Mouse (Mus musculus) CD4-positive naive resting alpha-beta T cell, adult 76 days (primary cell): ENCODE results near the gene Emc1. TPM values are rescaled to one million over a fixed set of nuclear protein-coding genes. Genes with fewer than 3 reads are reported as not detected.

Experiments used
- total RNA-seq: library from RNA; stranded (reverse); gene quantifications from one replicate; pipeline ENCODE4 v1.2.4, GENCODE M21; 2023

Emc1 gene
- total RNA-seq = 37.9 TPM

DNA sequence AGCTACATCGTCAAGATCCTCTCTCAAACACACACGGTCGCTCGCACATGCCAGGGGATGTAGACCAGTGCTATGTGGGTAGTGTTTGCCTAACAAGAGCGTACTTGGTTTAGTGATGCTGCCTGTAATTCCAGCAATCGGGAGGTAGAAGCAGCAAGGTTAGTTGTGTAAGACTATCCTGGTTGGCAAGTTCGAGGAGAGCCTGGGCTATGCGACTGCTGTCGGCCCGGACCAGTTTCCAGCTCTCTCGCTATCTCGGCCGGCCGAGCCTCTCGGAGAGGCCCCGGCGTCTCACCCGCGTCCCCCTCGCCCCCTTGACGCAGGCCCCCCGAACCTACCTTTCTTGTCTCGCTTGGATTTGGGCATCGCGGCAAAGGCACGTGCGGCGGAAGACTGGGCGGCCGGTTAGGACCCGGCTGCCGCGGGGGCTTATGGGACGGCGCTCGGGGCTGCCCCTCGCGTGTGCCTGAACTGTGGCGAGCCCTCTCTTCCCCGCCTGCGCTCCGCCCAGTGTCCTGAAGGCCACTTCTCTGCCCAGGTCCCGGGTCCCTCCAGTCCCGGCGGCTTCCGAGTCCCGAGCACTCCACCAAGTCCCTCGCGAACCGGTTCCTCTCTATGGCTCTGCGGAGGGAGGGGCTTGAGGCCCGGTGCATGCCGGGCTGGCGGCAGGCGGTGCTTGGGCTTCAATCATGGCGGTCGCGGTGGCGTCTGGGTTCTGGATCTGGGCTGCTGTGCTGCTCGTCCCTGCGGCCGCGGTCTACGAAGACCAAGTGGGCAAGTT lies at the start of gene Emc1, which contains the start of the genes Mrto4 and Ubr4:
Gene Emc1, plus strand, starts transcription at position 657 of the 781 bp plus-strand sequence.
Gene Mrto4, minus strand, starts transcription at position 646 of the 781 bp plus-strand sequence.
Gene Ubr4, plus strand, starts transcription at position 679 of the 781 bp plus-strand sequence.

DNA sequence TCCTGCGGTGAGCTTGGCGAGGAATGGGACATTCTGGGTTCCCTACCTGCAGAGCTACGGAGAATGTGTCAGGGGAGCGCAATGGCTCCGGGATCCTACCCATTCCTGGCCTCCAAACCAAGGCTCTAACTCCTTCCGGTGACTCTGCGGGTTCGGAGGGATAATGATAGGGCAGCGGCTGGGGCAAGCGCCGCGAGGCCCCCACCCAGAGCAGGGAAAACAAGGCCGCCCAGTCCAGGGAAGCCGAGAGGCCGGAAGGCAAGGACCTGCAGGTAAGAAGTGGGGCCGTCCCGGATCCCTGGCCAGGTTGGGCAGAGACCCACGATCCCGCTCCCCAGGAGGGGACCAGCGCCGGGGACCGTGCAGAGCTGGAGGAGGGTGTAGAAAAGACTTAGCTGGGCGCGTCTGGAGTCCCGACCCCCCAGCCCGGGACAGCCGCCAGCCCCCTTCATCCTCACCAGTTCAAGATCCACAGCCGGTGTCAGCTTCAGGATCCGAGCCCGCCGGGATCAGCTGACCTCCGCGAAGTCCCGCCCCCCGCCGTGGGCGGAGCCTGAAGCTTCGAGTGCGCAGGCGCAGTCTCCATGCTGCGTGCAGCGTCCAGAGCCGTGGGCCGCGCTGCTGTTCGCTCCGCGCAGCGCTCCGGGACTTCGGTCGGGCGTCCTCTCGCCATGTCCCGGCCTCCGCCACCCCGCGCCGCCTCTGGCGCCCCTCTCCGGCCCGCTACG lies 42.1 kb upstream of the Emc1 start, which contains the start of the genes Pqlc2 and Akr7a5:
Gene Pqlc2, minus strand, starts transcription at position 538 of the 728 bp plus-strand sequence.
Gene Akr7a5, plus strand, starts transcription at position 574 of the 728 bp plus-strand sequence.

Other genes with a start within 250 kb of the Emc1 start
- 95.6 TPM for gene Minos1, start 221.5 kb upstream of the Emc1 start, total RNA-seq
- 347 TPM for gene Capzb, start 159.7 kb upstream of the Emc1 start, total RNA-seq
- gene Pqlc2, start 41.9 kb upstream of the Emc1 start, total RNA-seq = 6.3 TPM
- gene Akr7a5, start 41.8 kb upstream of the Emc1 start, total RNA-seq = 13.0 TPM
- gene Mrto4, start within 50 bp of the Emc1 start, total RNA-seq = 120 TPM
- gene Ubr4, start within 50 bp of the Emc1 start, total RNA-seq = 253 TPM
- gene Iffo2, start 178.0 kb downstream of the Emc1 start, total RNA-seq = 15.1 TPM